Mouse (Mus musculus) right cerebral cortex, postnatal 14 days (tissue): ENCODE measurements around the gene Steap3.
"Not testable (repeated sequence)": the region's sequence is repeated elsewhere in the genome, so short reads cannot be mapped to it uniquely, and the experiment has no call there.

Source experiments
- DNase-seq: peaks from one replicate; pipeline ENCODE4 v3.0.0; 2022

Steap3 gene

GRCm38 (mm10) chr1:120272605-120273004 is at the start of gene Steap3:
TSS of gene Steap3 (minus strand) at chr1:120272705.
- DNase-seq: no peak

GRCm38 (mm10) chr1:120321270-120322021 is 48.9 kb upstream of the Steap3 start:
- DNase-seq: no peak

GRCm38 (mm10) chr1:120305801-120306200 is 33.3 kb upstream of the Steap3 start:
- DNase-seq: no peak

DNA sequence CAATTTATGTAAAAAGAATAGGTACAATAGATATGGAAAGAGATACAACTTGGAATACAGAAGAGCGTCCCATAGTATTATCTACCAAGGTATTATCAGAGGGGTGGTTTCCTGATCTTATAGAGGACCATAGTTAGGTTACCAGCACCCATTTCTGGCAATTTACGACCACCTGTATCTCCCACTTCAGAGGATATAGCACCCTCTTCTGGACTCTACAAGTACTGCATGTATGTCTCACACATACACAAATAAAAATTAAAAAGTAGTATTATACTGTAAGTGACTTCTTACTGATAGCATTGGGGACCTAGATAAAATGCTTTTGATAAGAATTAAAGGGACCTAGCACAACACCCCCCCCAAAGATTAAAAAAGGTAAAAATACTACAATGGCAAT is 24.4 kb upstream of the Steap3 start:
- no peak for DNase-seq

- DNase-seq: no peak
Observed at GRCm38 (mm10) chr1:120293803-120294202, 21.3 kb upstream of the Steap3 start.

DNA sequence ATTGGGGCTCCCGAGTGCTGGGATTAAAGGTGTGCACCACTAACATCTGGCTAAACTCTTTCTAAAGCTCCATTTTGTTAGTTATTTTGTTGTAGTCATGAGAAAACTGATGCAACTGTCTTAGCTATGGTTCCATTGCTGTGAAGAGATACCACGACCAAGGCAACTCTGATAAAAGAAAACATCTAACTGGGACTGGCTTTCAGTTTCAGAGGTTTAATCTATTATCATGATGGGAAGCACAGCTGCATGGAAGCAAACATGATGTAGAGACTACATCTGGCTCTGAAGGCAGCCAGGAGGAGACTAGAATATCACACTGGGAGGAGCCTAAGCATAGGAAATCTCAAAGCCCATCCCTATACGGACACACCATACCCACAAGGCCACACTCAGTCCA is 19.2 kb upstream of the Steap3 start:
- no peak for DNase-seq

- no peak for DNase-seq
Observed at GRCm38 (mm10) chr1:120289843-120290242, 17.3 kb upstream of the Steap3 start.

GRCm38 (mm10) chr1:120287679-120288078 is 15.2 kb upstream of the Steap3 start:
- no peak for DNase-seq

DNA sequence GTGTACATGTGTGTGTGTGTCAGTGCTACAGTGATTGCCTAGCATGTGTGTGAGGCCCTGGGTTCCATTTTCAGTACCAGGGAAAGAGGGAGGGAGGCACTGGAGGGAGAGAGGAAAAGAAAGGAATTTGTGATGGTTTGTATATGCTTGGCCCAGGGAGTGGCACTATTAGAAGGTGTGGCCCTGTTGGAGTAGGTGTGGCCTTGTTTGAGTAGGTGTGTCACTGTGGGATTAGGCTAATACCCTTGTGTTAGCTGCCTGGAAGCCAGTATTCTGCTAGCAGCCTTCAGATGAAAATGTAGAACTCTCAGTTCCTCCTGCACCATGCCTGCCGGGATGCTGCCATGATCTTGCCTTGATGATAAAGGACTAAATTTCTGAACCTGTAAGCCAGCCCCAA is 3.6 kb upstream of the Steap3 start:
- DNase-seq: not testable (repeated sequence)

DNA sequence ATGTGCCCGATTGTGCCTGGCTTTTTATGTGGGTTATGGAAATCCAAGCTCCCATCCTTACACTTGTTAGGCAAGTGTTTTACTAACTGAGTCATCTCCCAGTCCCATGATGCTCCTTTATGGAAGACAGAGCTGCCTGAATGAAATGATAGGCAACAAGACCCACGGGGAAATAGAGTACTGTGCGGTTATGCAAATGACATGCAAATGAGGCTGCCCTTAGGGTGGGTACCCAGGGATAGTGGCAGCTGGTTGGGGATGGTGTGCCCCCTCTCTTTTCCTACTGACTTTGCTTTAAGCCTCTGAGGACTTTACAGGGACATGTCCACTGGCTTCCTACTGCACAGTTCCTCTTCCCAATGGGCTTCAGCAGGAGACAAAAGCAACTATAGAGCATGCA is 2.7 kb upstream of the Steap3 start:
- DNase-seq: no peak

DNA sequence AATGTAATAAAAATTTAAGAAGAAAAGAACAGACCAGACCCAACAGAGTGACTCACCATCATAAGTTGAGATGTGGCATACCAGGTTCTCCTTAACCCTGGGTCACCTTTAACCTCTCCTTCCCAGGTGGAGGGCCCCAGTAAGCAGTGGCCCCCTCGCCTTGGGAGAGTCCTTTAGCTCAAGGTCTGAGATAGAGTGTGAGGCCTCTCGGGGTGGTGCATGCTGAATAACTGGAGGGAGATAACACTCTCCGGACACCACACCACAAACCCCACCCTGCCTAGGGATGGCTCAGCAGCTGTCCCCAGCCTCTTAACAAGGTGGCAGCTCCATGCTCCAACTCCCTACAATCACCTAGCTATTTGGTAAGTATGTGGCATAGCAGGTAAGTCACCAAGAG is 1.6 kb downstream of the Steap3 start:
- no peak for DNase-seq

DNA sequence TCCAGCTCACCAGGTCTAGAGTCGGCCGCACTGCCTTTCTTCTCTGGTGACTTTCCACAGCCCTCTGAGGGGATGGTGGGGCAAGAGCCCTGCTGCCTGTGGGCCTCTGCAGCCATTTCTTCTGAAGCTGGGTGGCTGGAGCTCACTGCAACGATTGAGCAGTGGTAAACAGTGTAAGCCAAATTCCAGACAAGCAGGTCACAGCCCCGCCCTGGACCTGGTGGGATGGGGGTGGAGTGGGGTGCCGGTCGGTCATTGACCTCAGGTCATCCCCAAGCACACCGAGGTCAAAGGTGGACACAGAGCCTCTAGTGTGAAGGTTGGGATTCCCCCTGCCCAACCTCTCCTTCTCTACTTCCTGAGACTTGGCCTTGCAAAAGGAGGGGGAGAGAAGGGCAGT is 2.4 kb downstream of the Steap3 start:
- no peak for DNase-seq

- DNase-seq: no peak
Observed at GRCm38 (mm10) chr1:120267631-120268030, 4.9 kb downstream of the Steap3 start.

DNA sequence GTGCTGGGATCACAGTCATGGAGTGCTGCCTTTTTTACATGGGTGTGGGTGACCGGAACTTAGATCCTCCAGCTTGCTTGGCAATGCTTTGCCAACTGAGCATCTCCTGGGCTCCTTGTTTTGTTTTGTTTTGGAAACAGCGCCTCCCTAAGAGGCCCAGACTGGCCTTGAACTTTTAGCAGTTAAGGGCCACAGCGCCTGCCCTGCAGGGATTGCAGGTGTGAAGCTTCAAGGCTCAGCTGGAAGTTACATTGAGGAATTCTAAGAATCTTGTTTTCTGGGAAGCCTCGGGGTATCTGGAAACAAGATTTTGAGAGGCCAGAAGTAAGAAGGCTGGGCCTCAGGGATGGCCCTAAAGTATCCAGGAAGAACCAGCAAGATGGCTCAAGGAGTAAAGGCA is 6.0 kb downstream of the Steap3 start:
- DNase-seq: no peak

GRCm38 (mm10) chr1:120264861-120265686 is 7.4 kb downstream of the Steap3 start:
- peak; percentile 68 for DNase-seq

GRCm38 (mm10) chr1:120263226-120263625 is 9.3 kb downstream of the Steap3 start:
- no peak for DNase-seq

- no peak for DNase-seq
Observed at GRCm38 (mm10) chr1:120261166-120261565, 11.3 kb downstream of the Steap3 start.

- no peak for DNase-seq
Observed at GRCm38 (mm10) chr1:120259249-120259648, 13.3 kb downstream of the Steap3 start.

DNA sequence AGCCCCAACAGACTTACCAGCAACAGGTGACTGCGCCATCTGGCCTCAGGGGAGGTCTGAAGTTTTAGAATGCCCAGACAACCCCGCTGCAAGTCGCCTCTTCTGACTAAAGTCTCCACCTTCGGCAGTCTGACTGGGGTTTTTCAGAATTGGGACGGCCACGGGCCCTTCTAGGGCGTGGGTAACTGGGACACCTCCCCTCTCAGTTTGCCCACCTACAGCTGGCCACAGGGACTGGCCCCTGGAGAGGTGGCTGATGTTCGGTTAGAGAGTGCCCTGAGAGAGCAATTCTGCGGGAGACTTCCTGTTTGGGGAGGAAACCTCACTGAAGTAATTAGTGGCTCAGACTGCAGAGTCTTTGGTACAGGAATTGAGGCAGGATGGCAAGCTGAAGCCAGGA is 13.8 kb downstream of the Steap3 start:
- no peak for DNase-seq

DNA sequence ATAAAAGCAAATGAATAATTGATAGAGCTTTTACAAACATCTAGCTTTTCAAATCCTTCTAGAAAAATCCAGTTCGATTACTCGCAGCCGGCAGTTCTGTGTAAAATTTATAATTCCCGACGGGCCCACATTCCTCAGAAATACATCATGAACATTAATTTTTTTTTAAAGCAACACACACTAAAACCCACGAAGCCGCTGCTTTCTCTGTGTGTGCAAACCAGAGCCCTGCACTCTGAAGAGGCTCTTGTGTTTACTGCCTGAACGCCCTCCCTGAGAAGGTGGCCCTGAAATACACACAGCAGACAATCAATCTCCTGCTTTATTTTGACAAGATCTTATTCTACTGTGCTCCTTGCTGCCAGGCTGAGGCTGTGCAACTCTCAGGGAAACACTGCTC is 14.3 kb downstream of the Steap3 start:
- DNase-seq: no peak

DNA sequence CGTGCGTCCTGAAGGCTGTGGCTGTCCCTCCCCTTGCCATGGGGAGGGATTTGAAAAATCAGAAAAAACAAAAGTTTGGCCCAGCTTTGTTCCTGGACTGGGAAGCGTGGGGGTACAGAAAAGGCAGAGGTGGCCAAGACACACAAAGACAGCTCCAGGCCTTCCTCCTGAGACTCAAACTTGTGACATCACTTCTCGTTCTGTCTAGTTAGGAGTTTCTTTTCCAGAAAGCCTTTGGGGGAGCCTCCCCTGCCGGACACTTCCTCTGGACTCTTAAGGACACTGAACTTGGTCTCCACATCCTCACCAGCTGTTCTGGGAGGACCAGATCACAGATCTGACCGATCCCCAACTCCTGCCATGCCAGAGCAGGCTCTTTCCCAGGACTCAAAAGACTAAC is 18.8 kb downstream of the Steap3 start:
- no peak for DNase-seq

DNA sequence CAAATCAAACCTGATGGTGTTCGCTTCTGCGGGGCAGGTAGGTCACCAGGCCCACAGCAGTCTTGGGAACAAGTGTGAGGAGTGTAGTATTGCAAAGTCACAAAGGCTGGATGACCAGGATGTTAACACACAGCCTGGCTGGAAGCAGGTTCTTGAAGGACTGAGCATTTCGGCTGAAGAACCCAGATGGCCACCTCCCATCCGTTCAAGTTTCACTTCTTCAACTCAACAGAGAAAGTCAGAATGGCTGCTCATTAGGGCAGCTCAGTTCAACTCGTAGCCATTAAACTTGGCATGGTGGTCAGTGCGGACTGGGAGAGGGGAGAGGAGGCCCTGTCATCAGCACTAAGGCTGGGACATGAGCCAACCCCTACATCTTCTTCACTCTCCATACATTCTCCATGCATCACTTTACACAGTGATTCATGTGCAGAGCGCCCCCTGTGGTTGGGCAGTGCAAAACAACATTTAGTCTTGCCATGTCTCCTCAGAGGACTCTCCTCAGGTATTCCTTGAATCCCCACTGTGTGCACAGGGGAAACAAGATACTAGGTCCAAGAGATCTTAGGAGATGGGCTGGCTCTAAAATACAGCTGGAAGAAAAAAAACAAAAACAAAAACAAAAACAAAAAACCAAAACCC is 19.9 kb downstream of the Steap3 start:
- no peak for DNase-seq

- no peak for DNase-seq
Observed at GRCm38 (mm10) chr1:120251193-120251592, 21.3 kb downstream of the Steap3 start.

GRCm38 (mm10) chr1:120250586-120250985 is 21.9 kb downstream of the Steap3 start:
- DNase-seq: no peak
